Mouse (Mus musculus) cortical plate, adult 2 months (tissue): ENCODE measurements around the gene Dmgdh. TPM values are rescaled to one million over a fixed set of nuclear protein-coding genes. Genes with fewer than 3 reads are reported as not detected.

ENCODE experiments used
- H3K27ac ChIP-seq: fragments of 200-500 bp; 2 replicates; pipeline ENCODE4 v1.5.1; 2012; ENCODE audit warnings: low read length, control low read depth, inconsistent platforms; ENCODE audit not compliant: insufficient read depth
- H3K4me1 ChIP-seq: fragments of 200-500 bp; 2 replicates; pipeline ENCODE4 v1.6.1; 2011; ENCODE audit warnings: low read length; ENCODE audit not compliant: control insufficient read depth, insufficient read depth
- H3K4me3 ChIP-seq: fragments of 200-500 bp; 2 replicates; pipeline ENCODE4 v1.5.1; 2011; ENCODE audit warnings: mild to moderate bottlenecking, low read length, control low read depth; ENCODE audit not compliant: insufficient read depth
- CTCF ChIP-seq: fragments of 200-500 bp; IDR thresholded peaks from 2 replicates; pipeline ENCODE4 v1.5.1; 2011; ENCODE audit warnings: mild to moderate bottlenecking, control low read depth, low read length; ENCODE audit not compliant: insufficient read depth; ENCODE audit errors: extremely low read depth
- POLR2A ChIP-seq: fragments of 200-500 bp; IDR thresholded peaks from 2 replicates; pipeline ENCODE4 v1.6.1; 2011; ENCODE audit warnings: mild to moderate bottlenecking, low read length, control low read depth; ENCODE audit not compliant: insufficient read depth; ENCODE audit errors: extremely low read depth
- polyA plus RNA-seq: library from polyadenylated mRNA; depleted of rRNA; stranded (reverse); fragments of >200 nt; gene quantifications from 2 replicates; pipeline ENCODE4 v1.2.3, GENCODE M21; 2012; rRNA removed

Dmgdh gene
- polyA plus RNA-seq: 0.23 TPM in 2 replicates

GRCm38 (mm10) chr13:93674131-93674561, at the start of gene Dmgdh, which contains the start of gene Bhmt2:
Gene Dmgdh (plus strand): TSS chr13:93674433.
Gene Bhmt2 (minus strand): TSS chr13:93674302.
- H3K4me3 ChIP-seq: no peak within 1 kb of the TSS
- TF ChIP-seq CTCF (no peak), POLR2A (no peak)

GRCm38 (mm10) chr13:93628861-93629260, 45.4 kb upstream of the Dmgdh start:
- no peak overlapping the region for H3K27ac ChIP-seq
- H3K4me3 ChIP-seq: no peak overlapping the region
- no peaks in the 10 kb centered on the region for H3K4me1 ChIP-seq
- no peak for TF ChIP-seq CTCF
- TF ChIP-seq POLR2A: no peak

More at GRCm38 (mm10) chr13:93674131-93674561, at the start of gene Dmgdh, which contains the start of gene Bhmt2:
- Histone ChIP-seq H3K4me1 (no peaks in the 10 kb centered on the region), H3K27ac (no peak within 1 kb of the TSS)

- Histone ChIP-seq H3K4me3 (no peak overlapping the region), H3K27ac (no peak overlapping the region)
- no peak for TF ChIP-seq POLR2A
Observed at GRCm38 (mm10) chr13:93630941-93631705, 43.1 kb upstream of the Dmgdh start.

DNA sequence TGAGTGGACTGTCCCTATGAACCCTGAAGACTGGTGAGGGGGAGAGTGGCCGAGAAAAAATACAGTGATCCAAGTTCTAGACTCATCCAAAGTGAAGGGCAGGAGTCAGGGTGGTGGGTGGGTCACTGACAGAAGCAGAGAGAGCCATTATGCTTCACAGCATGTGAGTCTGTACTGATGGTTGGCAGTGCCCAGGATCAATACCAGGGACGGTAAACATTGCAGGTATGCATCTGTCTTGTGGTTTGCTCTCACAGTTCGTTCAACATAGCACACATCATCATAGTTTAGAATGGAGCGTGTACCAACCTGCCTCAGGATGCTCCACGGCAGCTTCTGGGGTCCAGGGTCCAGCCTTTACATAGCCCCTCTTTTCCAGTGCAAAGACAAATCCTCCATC, 41.3 kb upstream of the Dmgdh start:
- H3K4me1 ChIP-seq: no peaks in the 10 kb centered on the region
- H3K4me3 ChIP-seq: no peak overlapping the region
- no peak overlapping the region for H3K27ac ChIP-seq
- TF ChIP-seq POLR2A: no peak
- TF ChIP-seq CTCF: no peak

More at GRCm38 (mm10) chr13:93630941-93631705, 43.1 kb upstream of the Dmgdh start:
- no peaks in the 10 kb centered on the region for H3K4me1 ChIP-seq

GRCm38 (mm10) chr13:93636561-93636960, 37.7 kb upstream of the Dmgdh start:
- TF ChIP-seq POLR2A (no peak), CTCF (no peak)
- Histone ChIP-seq H3K27ac (no peak overlapping the region), H3K4me3 (no peak overlapping the region), H3K4me1 (no peaks in the 10 kb centered on the region)

GRCm38 (mm10) chr13:93637282-93638245, 36.7 kb upstream of the Dmgdh start, which contains the start of gene Bhmt:
Gene Bhmt (minus strand): TSS chr13:93637961.
- TF ChIP-seq POLR2A: no peak
- TF ChIP-seq CTCF: no peak
- H3K4me1 ChIP-seq: no peaks in the 10 kb centered on the region
- H3K4me3 ChIP-seq: no peak within 1 kb of the TSS
- no peak within 1 kb of the TSS for H3K27ac ChIP-seq

- TF ChIP-seq POLR2A (no peak), CTCF (no peak)
- Histone ChIP-seq H3K4me1 (no peaks in the 10 kb centered on the region), H3K27ac (no peak overlapping the region), H3K4me3 (no peak overlapping the region)
Observed at GRCm38 (mm10) chr13:93639636-93640035, 34.6 kb upstream of the Dmgdh start.

- TF ChIP-seq CTCF (no peak), POLR2A (no peak)
- H3K4me1 ChIP-seq: no peaks in the 10 kb centered on the region
- no peak overlapping the region for H3K4me3 ChIP-seq
- no peak overlapping the region for H3K27ac ChIP-seq
Observed at GRCm38 (mm10) chr13:93648387-93649130, 25.7 kb upstream of the Dmgdh start.

DNA sequence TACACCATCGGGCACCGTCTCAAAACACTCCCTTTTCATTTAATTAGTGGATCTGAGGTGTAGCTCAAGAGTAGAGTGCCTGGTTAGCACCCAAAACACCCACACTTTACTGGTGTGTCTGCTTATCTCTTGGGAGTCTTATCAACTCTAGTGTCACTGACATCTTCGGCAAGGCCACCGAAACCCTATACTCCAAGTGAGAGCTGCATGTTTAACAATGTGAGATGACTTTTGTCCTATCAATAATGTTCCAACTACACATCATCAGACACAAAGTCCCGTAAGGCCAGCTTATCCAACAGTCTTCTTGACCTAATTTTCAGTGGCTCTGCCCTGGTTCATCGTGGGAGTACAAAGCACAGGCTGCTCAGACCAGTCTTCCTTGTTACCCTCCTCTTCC, 20.9 kb upstream of the Dmgdh start:
- Histone ChIP-seq H3K27ac (no peak overlapping the region), H3K4me1 (no peaks in the 10 kb centered on the region), H3K4me3 (no peak overlapping the region)
- no peak for TF ChIP-seq POLR2A
- TF ChIP-seq CTCF: no peak
